Mouse (Mus musculus) olfactory bulb, adult 2 months (tissue): ENCODE data around the gene Idh1. TPM values are rescaled to one million over a fixed set of nuclear protein-coding genes. Genes with fewer than 3 reads are reported as not detected.

Experiments used
- H3K27ac ChIP-seq: fragments of 200-500 bp; 2 replicates; pipeline ENCODE4 v1.5.1; 2012; ENCODE audit warnings: low read depth, low read length; ENCODE audit not compliant: insufficient read depth
- H3K4me1 ChIP-seq: fragments of 200-500 bp; 2 replicates; pipeline ENCODE4 v1.6.1; 2012; ENCODE audit warnings: low read length; ENCODE audit not compliant: control insufficient read depth, insufficient read depth
- H3K4me3 ChIP-seq: fragments of 200-500 bp; 2 replicates; pipeline ENCODE4 v1.5.1; 2012; ENCODE audit warnings: mild to moderate bottlenecking, low read depth, low read length, moderate library complexity; ENCODE audit not compliant: insufficient read depth
- CTCF ChIP-seq: fragments of 200-500 bp; IDR thresholded peaks from 2 replicates; pipeline ENCODE4 v1.5.1; 2012; ENCODE audit warnings: low read depth, mild to moderate bottlenecking, low read length, moderate library complexity; ENCODE audit not compliant: insufficient read depth
- POLR2A ChIP-seq: fragments of 200-500 bp; IDR thresholded peaks from 2 replicates; pipeline ENCODE4 v1.6.1; 2012; ENCODE audit warnings: mild to moderate bottlenecking, low read depth, low read length, moderate library complexity; ENCODE audit not compliant: insufficient read depth
- WGBS: fragments of 180-500 bp; shearing (Covaris S2); methylation state at CpG from one replicate; pipeline ENCODE4 v1.1.7; 2018; 5-methylcytosine and 5-hydroxymethylcytosine counted together
- polyA plus RNA-seq: library from polyadenylated mRNA; stranded (reverse); fragments of >200 nt; gene quantifications from 2 replicates; pipeline ENCODE4 v1.2.4, GENCODE M21; 2012; ENCODE audit warnings: low replicate concordance; ENCODE audit not compliant: missing spikeins, insufficient read depth, insufficient read length

The Idh1 gene
- polyA plus RNA-seq, 1 experiment = not detected

DNA sequence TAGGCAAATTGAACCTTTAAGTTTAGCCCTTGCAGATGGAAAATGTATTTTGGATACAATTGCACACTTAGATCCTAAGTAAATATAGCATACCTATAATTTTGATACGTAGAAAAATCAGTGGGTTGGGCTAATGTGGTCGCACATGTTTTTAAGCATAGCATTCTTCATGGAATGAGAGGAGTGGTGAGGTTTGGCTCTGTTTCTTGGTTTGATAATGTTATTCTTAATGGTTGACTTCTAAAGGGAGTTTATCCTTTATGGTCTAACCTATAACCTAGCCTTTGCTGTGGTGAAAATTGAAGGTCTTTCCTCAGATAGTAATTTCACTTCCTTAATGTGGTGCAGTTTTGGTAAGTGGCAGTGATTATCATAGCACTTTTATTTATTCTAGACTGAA is 12.6 kb upstream of the Idh1 start:
- Histone ChIP-seq H3K4me3 (no peak overlapping the region), H3K4me1 (no peaks in the 10 kb centered on the region), H3K27ac (no peak overlapping the region)
- TF ChIP-seq POLR2A = no peak
- TF ChIP-seq CTCF = no peak
- 61% methylated on average over 2 of the region's 2 CpGs for WGBS

DNA sequence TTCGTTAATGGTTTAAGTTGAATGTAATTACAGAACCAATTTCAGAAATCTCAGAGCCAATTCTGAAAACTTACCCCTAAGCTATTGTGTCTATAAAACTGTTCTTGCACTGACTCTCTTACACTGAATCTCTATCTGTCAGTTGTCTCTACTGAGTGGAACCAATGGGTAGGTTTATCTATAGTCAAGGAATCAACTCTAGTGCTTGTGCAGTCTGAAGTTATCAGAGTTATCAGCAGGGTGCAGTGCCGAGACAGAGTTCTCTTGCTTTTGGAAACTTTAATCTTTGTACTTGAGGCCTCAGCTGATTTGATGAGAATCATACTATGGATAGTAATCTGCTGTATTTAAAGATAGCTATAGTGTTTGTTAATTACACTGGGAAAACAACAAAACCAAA is 12.1 kb upstream of the Idh1 start:
- no peak overlapping the region for H3K27ac ChIP-seq
- TF ChIP-seq POLR2A (no peak), CTCF (no peak)
- H3K4me1 ChIP-seq = no peaks in the 10 kb centered on the region
- H3K4me3 ChIP-seq = no peak overlapping the region
- WGBS = 82% methylated on average over 2 of the region's 2 CpGs

DNA sequence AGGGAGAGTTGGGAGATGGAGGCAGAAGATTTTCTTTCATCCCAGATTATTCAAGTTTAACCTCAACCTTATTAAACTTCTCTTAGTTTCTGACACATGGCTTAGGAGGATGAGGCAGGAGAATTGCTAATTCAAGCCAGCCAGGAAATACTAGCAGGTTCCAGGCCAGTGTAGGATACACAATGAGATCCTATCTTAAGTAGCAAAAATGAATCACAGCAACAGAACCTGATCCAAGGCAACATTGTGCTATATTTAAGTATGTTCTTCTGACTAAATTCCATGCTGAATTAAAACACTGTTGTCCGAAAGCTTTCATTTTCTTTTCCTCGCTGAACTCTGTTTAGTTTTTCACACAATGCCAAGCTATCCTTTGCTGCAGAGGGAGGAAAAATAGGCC is 6.9 kb upstream of the Idh1 start:
- H3K27ac ChIP-seq = no peak overlapping the region
- no peak for TF ChIP-seq POLR2A
- no peak for TF ChIP-seq CTCF
- 54% methylated on average over 2 of the region's 2 CpGs for WGBS
- H3K4me3 ChIP-seq = no peak overlapping the region
- no peaks in the 10 kb centered on the region for H3K4me1 ChIP-seq

DNA sequence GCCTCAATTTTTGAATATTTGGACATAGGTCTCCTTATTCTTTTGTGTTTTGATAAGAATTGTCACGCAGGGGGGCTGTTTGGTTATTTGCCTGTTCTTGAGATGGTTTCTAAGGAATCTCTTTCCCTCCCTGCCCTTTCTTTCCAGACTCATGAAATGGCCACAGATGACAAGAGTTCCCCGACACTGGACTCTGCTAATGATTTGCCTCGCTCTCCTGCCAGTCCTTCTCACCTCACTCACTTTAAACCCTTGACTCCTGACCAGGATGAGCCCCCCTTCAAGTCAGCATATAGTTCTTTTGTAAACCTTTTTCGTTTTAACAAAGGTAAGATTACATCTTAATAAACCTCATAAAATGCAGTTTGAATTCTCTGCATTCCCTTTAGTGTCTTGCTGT is 3.9 kb upstream of the Idh1 start:
- Histone ChIP-seq H3K4me1 (no peaks in the 10 kb centered on the region), H3K4me3 (no peak overlapping the region), H3K27ac (no peak overlapping the region)
- TF ChIP-seq CTCF (no peak), POLR2A (no peak)
- WGBS = 87% methylated on average over 4 of the region's 4 CpGs

DNA sequence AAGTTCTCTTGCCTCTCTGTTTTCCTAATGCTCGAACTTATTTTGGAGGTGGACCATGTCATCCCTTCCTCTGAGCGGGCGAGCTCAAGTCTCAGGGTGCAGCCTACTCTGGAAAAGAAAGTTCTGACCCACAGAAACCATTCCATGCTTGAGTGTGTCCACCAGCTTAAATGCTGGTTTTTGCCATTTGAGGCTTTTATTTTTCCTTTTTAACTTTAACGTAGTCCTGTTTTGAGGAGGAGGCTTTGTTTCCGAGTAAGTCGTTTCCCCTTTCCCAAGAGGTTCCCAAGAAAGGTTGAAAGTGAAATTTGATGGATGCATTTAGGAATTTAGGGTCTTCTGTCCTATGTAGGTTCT is 752 bp upstream of the Idh1 start:
- TF ChIP-seq CTCF (no peak), POLR2A (no peak)
- H3K4me1 ChIP-seq = no peaks in the 10 kb centered on the region
- H3K27ac ChIP-seq = no peak overlapping the region
- WGBS = under 1% methylated on average over 6 of the region's 6 CpGs
- peak overlapping the region; percentile 95 for H3K4me3 ChIP-seq

DNA sequence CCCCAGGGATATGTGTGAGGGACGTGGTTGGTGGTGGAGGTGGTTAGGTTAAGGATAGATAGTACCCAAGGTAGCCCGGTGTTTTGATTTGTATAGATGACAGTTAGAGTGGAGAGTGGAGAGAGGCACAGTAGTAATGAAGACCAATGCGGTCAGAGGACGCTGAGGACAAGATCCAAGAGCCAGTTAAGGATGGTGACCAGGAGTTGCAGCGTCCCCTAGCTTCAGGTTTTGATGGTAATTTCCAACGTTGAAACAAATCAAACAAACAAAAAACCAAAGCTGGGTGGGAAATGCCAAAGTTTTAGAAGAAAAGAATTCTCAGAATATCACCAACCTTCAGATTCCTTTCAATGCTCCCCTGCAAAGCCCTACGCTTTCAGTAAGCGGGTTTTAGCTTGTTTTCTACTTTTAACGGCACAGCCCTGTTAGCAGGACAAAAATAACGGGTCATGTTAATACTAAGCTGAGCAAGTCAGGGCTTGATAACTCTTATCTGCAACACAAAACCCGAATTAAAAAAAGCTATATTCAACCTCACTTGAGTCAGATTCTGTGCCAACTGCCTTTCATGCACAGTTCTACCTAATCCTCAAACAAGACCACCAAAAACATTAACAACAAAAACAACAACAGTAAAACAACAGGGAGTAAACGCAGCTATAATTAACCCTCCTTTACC is 635 bp downstream of the Idh1 start:
- WGBS = 14% methylated on average over 12 of the region's 12 CpGs
- H3K4me1 ChIP-seq = no peaks in the 10 kb centered on the region
- peak overlapping the region; percentile 95 for H3K27ac ChIP-seq
- TF ChIP-seq CTCF (no peak), POLR2A (no peak)
- no peak overlapping the region for H3K4me3 ChIP-seq

DNA sequence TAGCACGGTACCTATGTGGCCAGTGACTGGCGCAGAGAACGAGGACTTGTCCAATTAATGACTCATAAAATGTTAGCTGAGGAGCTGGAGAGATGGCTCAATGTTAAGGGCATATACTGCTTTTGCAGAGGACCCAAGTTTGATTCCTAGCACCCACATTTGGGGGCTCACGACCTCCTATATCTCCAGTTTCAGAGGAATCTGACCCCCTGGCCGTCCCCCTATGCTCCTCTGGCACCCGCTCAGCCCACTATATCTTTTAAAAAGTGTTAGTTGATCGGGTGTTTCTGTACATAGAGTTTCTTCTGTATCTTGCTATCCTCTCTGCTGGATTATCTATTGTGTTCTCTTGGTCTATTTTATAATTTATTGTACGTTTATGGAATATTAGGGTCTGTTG is 1.3 kb downstream of the Idh1 start:
- no peak overlapping the region for H3K4me3 ChIP-seq
- H3K4me1 ChIP-seq = no peaks in the 10 kb centered on the region
- TF ChIP-seq POLR2A = no peak
- TF ChIP-seq CTCF = no peak
- H3K27ac ChIP-seq = no peak overlapping the region
- WGBS = 87% methylated on average over 8 of the region's 8 CpGs

DNA sequence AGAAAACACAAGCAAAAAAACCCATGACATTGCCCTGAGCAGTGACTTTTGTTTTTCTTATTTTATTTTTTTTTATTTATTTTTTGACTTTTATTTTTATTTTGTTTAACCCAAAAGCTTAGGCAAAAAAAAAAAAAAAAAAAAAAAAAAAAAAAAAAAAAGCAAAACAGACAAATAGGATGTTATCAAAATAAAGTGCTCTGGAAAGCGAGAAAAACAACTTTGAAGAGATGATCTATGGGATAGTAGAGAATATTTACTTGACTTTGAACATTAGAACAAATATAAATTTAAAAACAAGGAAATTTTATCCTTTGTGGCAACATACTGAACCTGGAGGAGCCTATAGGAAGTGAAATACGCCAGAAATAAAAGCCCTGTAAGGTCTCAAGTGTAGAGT is 2.3 kb downstream of the Idh1 start:
- 95% methylated on average over 2 of the region's 2 CpGs for WGBS
- H3K4me1 ChIP-seq = no peaks in the 10 kb centered on the region
- H3K4me3 ChIP-seq = no peak overlapping the region
- no peak overlapping the region for H3K27ac ChIP-seq
- TF ChIP-seq CTCF (no peak), POLR2A (no peak)

DNA sequence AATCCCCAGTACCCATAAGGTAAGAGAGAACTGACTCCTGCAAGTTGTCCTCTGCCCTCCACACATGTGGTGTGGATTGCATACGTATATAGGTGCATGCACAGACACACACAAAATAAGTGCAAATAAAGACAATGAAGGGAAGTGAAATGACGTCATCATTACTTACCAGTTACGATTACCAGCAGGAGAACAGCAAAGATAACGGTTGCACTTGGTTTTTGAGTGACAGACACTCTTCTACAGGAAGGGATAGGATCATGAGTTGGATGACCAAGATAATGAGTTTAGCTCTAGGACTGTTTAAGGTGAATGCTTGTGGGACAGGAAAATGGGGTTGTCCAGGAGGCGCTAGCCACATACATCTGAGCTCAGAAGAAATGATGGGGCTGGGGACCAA is 4.8 kb downstream of the Idh1 start:
- WGBS = 92% methylated on average over 5 of the region's 5 CpGs

More for the DNA sequence above, 4.8 kb downstream of the Idh1 start:
- TF ChIP-seq POLR2A = no peak
- no peak for TF ChIP-seq CTCF
- Histone ChIP-seq H3K4me1 (0 out of 2 replicates have a peak, but pooled peaks cover 3% of the 10 kb centered on the region), H3K27ac (no peak overlapping the region), H3K4me3 (no peak overlapping the region)
